ENCODE assay signal across 8 mouse cellular contexts in genomic region chr12:69299231-69299630, GRCm38 (mm10). TPM values are rescaled to one million over a fixed set of nuclear protein-coding genes. Genes with fewer than 3 reads are reported as not detected.
DNase-seq lines count a peak whose midpoint lies in the region; ATAC-seq and TF ChIP-seq lines count a peak whose summit lies in the region.

No protein-coding gene starts in this region.

- H3K9ac ChIP-seq in forebrain, embryonic 14.5 days (ENCODE audit: low read length), result no peak overlapping the region
- no peak overlapping the region for H3K9ac ChIP-seq in forebrain, embryonic 16.5 days (replicated peaks; ENCODE audit: low read depth, low read length)
- no peak overlapping the region for H3K9ac ChIP-seq in intestine, embryonic 16.5 days (ENCODE audit: low read depth, low read length)
- H3K9ac ChIP-seq in liver, embryonic 14.5 days (replicated peaks), result no peak overlapping the region

- WGBS in forebrain, embryonic 14.5 days, result 75% methylated on average over 12 of the region's 12 CpGs
- WGBS in forebrain, embryonic 16.5 days, result 80% methylated on average over 12 of the region's 12 CpGs
- 44% methylated on average over 12 of the region's 12 CpGs for WGBS in intestine, embryonic 16.5 days
- WGBS in liver, embryonic 14.5 days (ENCODE audit: insufficient replicate concordance), result 59% methylated on average over 12 of the region's 12 CpGs
- WGBS in small intestine, adult 2 months, result 32% methylated on average over 12 of the region's 12 CpGs

- H3K4me3 ChIP-seq in forebrain, embryonic 14.5 days (ENCODE audit: low read depth, low read length), result no peak overlapping the region
- H3K4me3 ChIP-seq in forebrain, embryonic 16.5 days (replicated peaks; ENCODE audit: low read length), result no peak overlapping the region
- no peak overlapping the region for H3K4me3 ChIP-seq in intestine, embryonic 16.5 days (ENCODE audit: low read length)
- H3K4me3 ChIP-seq in liver, embryonic 14.5 days (ENCODE audit: insufficient read depth in 1 of 2, low read depth in 2 of 2, low read length in 2 of 2), result 0 out of 4 replicates have a peak overlapping the region, but pooled peaks of 1 of the 2 experiments have one; percentile 78
- 0 out of 2 replicates have a peak overlapping the region, but pooled peaks have one; percentile 16 for H3K4me3 ChIP-seq in small intestine, adult 2 months (ENCODE audit: low read depth, low read length)

- peaks cover 8% of the 10 kb centered on the region for H3K4me1 ChIP-seq in forebrain, embryonic 14.5 days (ENCODE audit: control insufficient read depth, insufficient read depth, low read length)
- H3K4me1 ChIP-seq in forebrain, embryonic 16.5 days (replicated peaks; ENCODE audit: control insufficient read depth, insufficient read depth, low read length), result peaks cover 26% of the 10 kb centered on the region
- peaks cover 13% of the 10 kb centered on the region for H3K4me1 ChIP-seq in intestine, embryonic 16.5 days (ENCODE audit: control insufficient read depth, insufficient read depth, low read length)
- H3K4me1 ChIP-seq in liver, embryonic 14.5 days (replicated peaks; ENCODE audit: control insufficient read depth in 2 of 2, insufficient read depth in 2 of 2, low read length in 1 of 2), result peaks cover 32 to 33% of the 10 kb centered on the region in 2 experiments
- H3K4me1 ChIP-seq in small intestine, adult 2 months (ENCODE audit: control insufficient read depth, insufficient read depth, insufficient read length, low read length), result peaks cover 8% of the 10 kb centered on the region

- TF ChIP-seq EP300 in liver, embryonic 14.5 days (IDR thresholded peaks at IDR 0.05; ENCODE audit: low read depth), result no peak

- intact Hi-C loops in gastrocnemius, postnatal 14 days (cut with DNase I; ENCODE audit: low total_unique reads), result loop anchor here (10.0 kb wide), 1 partner anchor 54 kb away; the partner anchor contains the start of gene Klhdc1

- ATAC-seq in forebrain, embryonic 14.5 days, result no peak
- ATAC-seq in forebrain, embryonic 16.5 days, result no peak
- ATAC-seq in intestine, embryonic 16.5 days, result peak; percentile 43; the same call in 1 of the 2 replicates
- ATAC-seq in liver, embryonic 14.5 days (ENCODE audit: insufficient read depth), result no peak

- H3K27me3 ChIP-seq in forebrain, embryonic 14.5 days (replicated peaks; ENCODE audit: control insufficient read depth, insufficient read depth, low read length), result no peaks in the 10 kb centered on the region
- no peaks in the 10 kb centered on the region for H3K27me3 ChIP-seq in forebrain, embryonic 16.5 days (replicated peaks; ENCODE audit: control insufficient read depth, insufficient read depth, low read length)
- H3K27me3 ChIP-seq in intestine, embryonic 16.5 days (replicated peaks; ENCODE audit: control insufficient read depth, insufficient read depth, low read length), result no peaks in the 10 kb centered on the region
- no peaks in the 10 kb centered on the region for H3K27me3 ChIP-seq in liver, embryonic 14.5 days (ENCODE audit: control insufficient read depth, insufficient read depth, low read length)
- no peaks in the 10 kb centered on the region for H3K27me3 ChIP-seq in small intestine, adult 2 months (ENCODE audit: control insufficient read depth, insufficient read depth, low read length)

- TF ChIP-seq POLR2A in small intestine, adult 2 months (IDR thresholded peaks at IDR 0.05; ENCODE audit: low read depth, low read length), result no peak

- TF ChIP-seq CTCF in liver, embryonic 14.5 days (IDR thresholded peaks at IDR 0.05; ENCODE audit: low read depth), result no peak
- TF ChIP-seq CTCF in small intestine, adult 2 months (IDR thresholded peaks at IDR 0.05; ENCODE audit: extremely low read depth, insufficient read length, insufficient replicate concordance, low read depth, low read length), result no peak

- no peak overlapping the region for H3K27ac ChIP-seq in forebrain, embryonic 14.5 days (ENCODE audit: low read depth, low read length)
- no peak overlapping the region for H3K27ac ChIP-seq in forebrain, embryonic 16.5 days (ENCODE audit: low read length)
- no peak overlapping the region for H3K27ac ChIP-seq in intestine, embryonic 16.5 days (ENCODE audit: low read length)
- H3K27ac ChIP-seq in liver, embryonic 14.5 days, result no peak overlapping the region; the same call in 1 of the 2 replicates
- H3K27ac ChIP-seq in small intestine, adult 2 months (ENCODE audit: insufficient read depth, low read depth, low read length), result no peak overlapping the region

- peak overlapping the region; percentile 56; the same call in 1 of the 2 replicates for H3K4me2 ChIP-seq in forebrain, embryonic 14.5 days (ENCODE audit: low read length)
- no peak overlapping the region for H3K4me2 ChIP-seq in forebrain, embryonic 16.5 days (ENCODE audit: low read length)
- 0 out of 2 replicates have a peak overlapping the region, but pooled peaks have one; percentile 11 for H3K4me2 ChIP-seq in intestine, embryonic 16.5 days (ENCODE audit: low read depth, low read length)
- peak overlapping the region; percentile 84 for H3K4me2 ChIP-seq in liver, embryonic 14.5 days (ENCODE audit: low read depth)

- DNase-seq in forebrain, embryonic 14.5 days (ENCODE audit: low spot score), result no peak
- DNase-seq in gastrocnemius, postnatal 14 days, result peak; percentile 38
- DNase-seq in liver, embryonic 14.5 days (ENCODE audit: low read depth in 3 of 3, low spot score in 3 of 3), result no peak
- no peak for DNase-seq in natural killer cell, adult 2 months (ENCODE audit: low spot score in 2 of 2)
- no peak for DNase-seq in right cerebral cortex, postnatal 4 days

- H3K36me3 ChIP-seq in forebrain, embryonic 14.5 days (ENCODE audit: control insufficient read depth, insufficient read depth, low read length), result peaks cover 38% of the 10 kb centered on the region
- peaks cover 26% of the 10 kb centered on the region for H3K36me3 ChIP-seq in forebrain, embryonic 16.5 days (ENCODE audit: control insufficient read depth, insufficient read depth)
- peaks cover 14% of the 10 kb centered on the region for H3K36me3 ChIP-seq in intestine, embryonic 16.5 days (ENCODE audit: control insufficient read depth, insufficient read depth, low read length)
- peaks cover 32% of the 10 kb centered on the region for H3K36me3 ChIP-seq in liver, embryonic 14.5 days (replicated peaks; ENCODE audit: control insufficient read depth, insufficient read depth, low read depth)
- H3K36me3 ChIP-seq in small intestine, adult 2 months (ENCODE audit: control insufficient read depth, insufficient read depth, low read length), result peaks cover 14% of the 10 kb centered on the region

- no peaks in the 10 kb centered on the region for H3K9me3 ChIP-seq in forebrain, embryonic 14.5 days (replicated peaks; ENCODE audit: control insufficient read depth, low read length)
- no peaks in the 10 kb centered on the region for H3K9me3 ChIP-seq in forebrain, embryonic 16.5 days (ENCODE audit: control insufficient read depth, low read length)
- no peaks in the 10 kb centered on the region for H3K9me3 ChIP-seq in intestine, embryonic 16.5 days (ENCODE audit: control insufficient read depth, low read length)
- H3K9me3 ChIP-seq in liver, embryonic 14.5 days (ENCODE audit: control insufficient read depth, low read length), result no peaks in the 10 kb centered on the region

RNA-seq across cellular contexts. Expression of gene Klhdc2, which starts 2.8 kb away (rescaled TPM):
- polyA plus RNA-seq in forebrain, embryonic 14.5 days (2014; fragmentation: Nextera tagmentation; extraction: Ambion mirVana), result 286 TPM in 2 replicates
- 272 and 285 TPM in 2 replicates for polyA plus RNA-seq in forebrain, embryonic 16.5 days (2015; fragmentation: Nextera tagmentation; extraction: Ambion mirVana)
- total RNA-seq in gastrocnemius, postnatal 14 days (2021), result 100 to 1,000 TPM; 103 to 104 TPM
- 87.8 and 91.7 TPM in 2 replicates for polyA plus RNA-seq in intestine, embryonic 16.5 days (2015; fragmentation: Nextera tagmentation; extraction: Ambion mirVana)
- 28.8 and 43.4 TPM in 2 replicates for polyA plus RNA-seq in liver, embryonic 14.5 days (2012; rRNA removed)
- 84.9 and 92.3 TPM in 2 replicates for polyA plus RNA-seq in liver, embryonic 14.5 days (2014; fragmentation: Nextera tagmentation; extraction: Ambion mirVana)
- polyA plus RNA-seq in small intestine, adult 2 months (2012; rRNA removed), result 18.9 and 22.6 TPM in 2 replicates

RNA-seq across cellular contexts. Expression of gene Nemf, which starts 57.7 kb away (rescaled TPM):
- polyA plus RNA-seq in forebrain, embryonic 14.5 days (2014; fragmentation: Nextera tagmentation; extraction: Ambion mirVana), result 67.4 and 80.0 TPM in 2 replicates
- polyA plus RNA-seq in forebrain, embryonic 16.5 days (2015; fragmentation: Nextera tagmentation; extraction: Ambion mirVana), result 87.6 and 94.4 TPM in 2 replicates
- total RNA-seq in gastrocnemius, postnatal 14 days (2021), result 10 to 100 TPM; 16.8 to 19.1 TPM
- 56.3 and 66.2 TPM in 2 replicates for polyA plus RNA-seq in intestine, embryonic 16.5 days (2015; fragmentation: Nextera tagmentation; extraction: Ambion mirVana)
- polyA plus RNA-seq in liver, embryonic 14.5 days (2012; rRNA removed), result 5.2 and 11.1 TPM in 2 replicates
- polyA plus RNA-seq in liver, embryonic 14.5 days (2014; fragmentation: Nextera tagmentation; extraction: Ambion mirVana), result 33.7 and 35.4 TPM in 2 replicates
- polyA plus RNA-seq in small intestine, adult 2 months (2012; rRNA removed), result 0.20 and 0.71 TPM in 2 replicates

RNA-seq across cellular contexts. Expression of gene Klhdc1, which starts 58.3 kb away (rescaled TPM):
- 10.6 and 11.9 TPM in 2 replicates for polyA plus RNA-seq in forebrain, embryonic 14.5 days (2014; fragmentation: Nextera tagmentation; extraction: Ambion mirVana)
- polyA plus RNA-seq in forebrain, embryonic 16.5 days (2015; fragmentation: Nextera tagmentation; extraction: Ambion mirVana), result 12.5 TPM in 2 replicates
- 10 to 100 TPM; 15.7 to 17.4 TPM for total RNA-seq in gastrocnemius, postnatal 14 days (2021)
- polyA plus RNA-seq in intestine, embryonic 16.5 days (2015; fragmentation: Nextera tagmentation; extraction: Ambion mirVana), result 5.2 and 5.4 TPM in 2 replicates
- polyA plus RNA-seq in liver, embryonic 14.5 days (2012; rRNA removed), result 0.26 and 3.3 TPM in 2 replicates
- polyA plus RNA-seq in liver, embryonic 14.5 days (2014; fragmentation: Nextera tagmentation; extraction: Ambion mirVana), result 1.9 and 3.6 TPM in 2 replicates
- 0.08 and 2.6 TPM in 2 replicates for polyA plus RNA-seq in small intestine, adult 2 months (2012; rRNA removed)
